Mouse (Mus musculus): Measurements from ENCODE around the gene Nck1. TPM values are rescaled to one million over a fixed set of nuclear protein-coding genes. Genes with fewer than 3 reads are reported as not detected.

The Nck1 gene
- polyA plus RNA-seq, 1 experiment from 2014 or later: 57.8 TPM

- Histone ChIP-seq H3K9ac (ENCODE audit: low read depth, low read length) (no peak overlapping the region), H3K4me1 (ENCODE audit: control insufficient read depth, insufficient read depth, low read length) (no peaks in the 10 kb centered on the region), H3K4me3 (ENCODE audit: low read length) (no peak overlapping the region), H3K27ac (ENCODE audit: low read length) (no peak overlapping the region), H3K4me2 (ENCODE audit: low read depth, low read length) (no peak overlapping the region), H3K27me3 (replicated peaks; ENCODE audit: control insufficient read depth, insufficient read depth, low read length) (no peaks in the 10 kb centered on the region), H3K9me3 (ENCODE audit: control insufficient read depth, low read length) (no peaks in the 10 kb centered on the region), H3K36me3 (ENCODE audit: control insufficient read depth, insufficient read depth, low read length) (no peaks in the 10 kb centered on the region)
- WGBS: 90% methylated on average over 2 of the region's 2 CpGs
- no peak for ATAC-seq
Measured at GRCm38 (mm10) chr9:100507581-100507980, 38.4 kb downstream of the Nck1 start.

- no peaks in the 10 kb centered on the region for H3K36me3 ChIP-seq (ENCODE audit: control insufficient read depth, insufficient read depth, low read length)
- no peak overlapping the region for H3K9ac ChIP-seq (ENCODE audit: low read depth, low read length)
- no peak overlapping the region for H3K4me3 ChIP-seq (ENCODE audit: low read length)
- H3K27ac ChIP-seq (ENCODE audit: low read length): no peak overlapping the region
- H3K4me1 ChIP-seq (ENCODE audit: control insufficient read depth, insufficient read depth, low read length): no peaks in the 10 kb centered on the region
- WGBS: 29% methylated on average over 2 of the region's 2 CpGs
- no peak overlapping the region for H3K4me2 ChIP-seq (ENCODE audit: low read depth, low read length)
- no peaks in the 10 kb centered on the region for H3K9me3 ChIP-seq (ENCODE audit: control insufficient read depth, low read length)
- peak; percentile 90 for ATAC-seq
- H3K27me3 ChIP-seq (replicated peaks; ENCODE audit: control insufficient read depth, insufficient read depth, low read length): no peaks in the 10 kb centered on the region
Measured at GRCm38 (mm10) chr9:100506652-100507051, 39.3 kb downstream of the Nck1 start.

GRCm38 (mm10) chr9:100505498-100505897 lies 40.4 kb downstream of the Nck1 start:
- Histone ChIP-seq H3K36me3 (ENCODE audit: control insufficient read depth, insufficient read depth, low read length) (no peaks in the 10 kb centered on the region), H3K4me2 (ENCODE audit: low read depth, low read length) (peak overlapping the region; percentile 37), H3K9ac (ENCODE audit: low read depth, low read length) (no peak overlapping the region), H3K4me1 (ENCODE audit: control insufficient read depth, insufficient read depth, low read length) (no peaks in the 10 kb centered on the region), H3K9me3 (ENCODE audit: control insufficient read depth, low read length) (no peaks in the 10 kb centered on the region), H3K4me3 (ENCODE audit: low read length) (peak overlapping the region; percentile 28), H3K27me3 (replicated peaks; ENCODE audit: control insufficient read depth, insufficient read depth, low read length) (no peaks in the 10 kb centered on the region), H3K27ac (ENCODE audit: low read length) (no peak overlapping the region)
- WGBS: 87% methylated on average over 4 of the region's 4 CpGs
- no peak for ATAC-seq

DNA sequence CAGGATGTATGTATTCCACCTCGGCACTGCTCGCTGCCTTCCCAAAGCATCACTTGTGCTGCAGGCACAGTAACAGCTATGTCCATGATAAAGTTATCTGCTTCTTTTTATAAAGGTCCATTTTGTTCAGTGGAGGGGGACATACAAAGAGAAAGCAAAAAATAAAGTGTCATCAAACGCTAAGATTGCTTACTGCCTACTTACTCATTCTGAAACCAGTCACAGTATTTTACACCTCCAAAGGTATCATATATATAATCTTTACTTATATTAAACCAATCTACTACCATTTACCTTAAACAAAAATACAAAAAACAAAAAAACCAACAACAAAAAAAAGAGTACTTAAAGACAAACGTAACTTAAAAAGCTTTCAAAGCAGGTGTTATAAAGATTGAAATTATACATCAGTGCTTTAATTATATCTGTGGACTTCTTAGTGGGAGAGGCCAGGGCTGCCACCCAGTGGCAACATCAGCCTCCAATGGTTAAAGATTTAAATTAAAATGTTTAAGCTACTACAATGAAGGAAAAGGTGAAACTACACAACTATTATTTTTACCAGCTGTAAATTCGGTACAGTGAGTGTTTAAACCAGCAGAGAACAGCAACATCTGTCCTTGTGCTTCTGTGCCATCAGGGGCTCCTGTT lies 52.2 kb downstream of the Nck1 start:
- Histone ChIP-seq H3K9me3 (ENCODE audit: control insufficient read depth, low read length) (no peaks in the 10 kb centered on the region), H3K4me2 (ENCODE audit: low read depth, low read length) (no peak overlapping the region), H3K27me3 (replicated peaks; ENCODE audit: control insufficient read depth, insufficient read depth, low read length) (no peaks in the 10 kb centered on the region), H3K4me3 (ENCODE audit: low read length) (no peak overlapping the region), H3K4me1 (ENCODE audit: control insufficient read depth, insufficient read depth, low read length) (peaks cover 3% of the 10 kb centered on the region; the same call in 1 of the 2 replicates), H3K9ac (ENCODE audit: low read depth, low read length) (no peak overlapping the region), H3K27ac (ENCODE audit: low read length) (no peak overlapping the region), H3K36me3 (ENCODE audit: control insufficient read depth, insufficient read depth, low read length) (no peaks in the 10 kb centered on the region; the same call in 1 of the 2 replicates)
- ATAC-seq: no peak
- WGBS: 87% methylated on average over 5 of the region's 5 CpGs

DNA sequence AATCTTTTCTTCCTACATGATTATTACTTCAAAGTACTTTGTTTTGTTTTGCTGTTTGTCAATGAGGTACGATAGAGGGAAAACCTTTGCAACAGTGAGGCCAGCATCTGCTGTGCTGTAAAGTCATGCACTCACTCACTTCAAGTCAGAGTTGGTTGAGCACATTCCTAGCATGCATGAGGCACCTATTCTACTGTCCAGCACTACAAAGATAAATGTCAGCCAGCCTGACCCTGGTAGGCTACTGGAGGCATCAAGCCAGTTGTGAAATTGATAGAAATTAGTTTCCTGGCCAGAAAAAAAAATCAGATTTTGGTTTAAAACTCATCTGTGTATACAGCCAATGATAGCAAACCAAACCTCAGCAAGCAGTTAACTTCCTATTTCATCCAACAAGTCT lies 54.5 kb downstream of the Nck1 start:
- Histone ChIP-seq H3K4me2 (ENCODE audit: low read depth, low read length) (no peak overlapping the region), H3K36me3 (ENCODE audit: control insufficient read depth, insufficient read depth, low read length) (no peaks in the 10 kb centered on the region), H3K9ac (ENCODE audit: low read depth, low read length) (no peak overlapping the region), H3K27me3 (replicated peaks; ENCODE audit: control insufficient read depth, insufficient read depth, low read length) (no peaks in the 10 kb centered on the region), H3K9me3 (ENCODE audit: control insufficient read depth, low read length) (no peaks in the 10 kb centered on the region), H3K4me3 (ENCODE audit: low read length) (no peak overlapping the region), H3K4me1 (ENCODE audit: control insufficient read depth, insufficient read depth, low read length) (peaks cover 12% of the 10 kb centered on the region; the same call in 1 of the 2 replicates), H3K27ac (ENCODE audit: low read length) (no peak overlapping the region)
- 90% methylated on average over 1 of the region's 1 CpGs for WGBS
- ATAC-seq: no peak

- H3K27ac ChIP-seq (ENCODE audit: low read length): peak overlapping the region; percentile 29; the same call in 1 of the 2 replicates
- ATAC-seq: peak; percentile 56
- WGBS: 71% methylated on average over 6 of the region's 6 CpGs
Measured at GRCm38 (mm10) chr9:100488969-100489368, 57.0 kb downstream of the Nck1 start.

DNA sequence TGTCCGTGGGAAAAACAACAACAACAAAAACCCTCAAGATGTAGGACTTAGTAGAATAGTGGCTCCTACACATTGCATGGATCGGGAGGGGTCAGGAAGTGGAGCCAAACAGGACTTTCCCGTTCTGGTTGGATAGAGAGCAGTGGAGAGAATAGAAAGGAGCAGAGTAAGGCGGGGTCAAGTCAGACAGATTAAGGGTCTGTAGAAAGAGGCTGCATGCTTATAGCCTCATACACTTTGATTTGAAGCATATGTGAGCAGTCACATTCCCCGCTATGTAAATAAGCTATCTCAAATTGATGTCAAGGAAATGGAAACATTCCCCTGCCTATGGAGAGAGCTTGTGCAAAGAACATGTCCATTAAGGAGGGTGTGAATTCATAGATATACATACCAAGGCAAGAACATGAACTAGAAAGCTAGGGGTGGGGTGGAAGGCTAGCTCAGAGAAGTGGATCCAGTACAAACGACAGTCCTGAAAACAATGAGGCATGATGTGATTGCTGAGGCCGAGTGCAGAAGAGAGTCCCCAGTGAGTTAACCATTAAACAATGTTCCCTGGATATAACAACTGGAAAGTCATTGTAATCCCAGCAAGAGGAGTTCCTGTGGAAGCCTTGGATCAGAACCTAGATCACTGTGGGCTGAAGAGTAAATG lies 57.7 kb downstream of the Nck1 start:
- Histone ChIP-seq H3K27ac (ENCODE audit: low read length) (0 out of 2 replicates have a peak overlapping the region, but pooled peaks have one; percentile 29), H3K4me3 (ENCODE audit: low read length) (no peak overlapping the region), H3K36me3 (ENCODE audit: control insufficient read depth, insufficient read depth, low read length) (no peaks in the 10 kb centered on the region), H3K27me3 (replicated peaks; ENCODE audit: control insufficient read depth, insufficient read depth, low read length) (no peaks in the 10 kb centered on the region), H3K9me3 (ENCODE audit: control insufficient read depth, low read length) (no peaks in the 10 kb centered on the region), H3K4me2 (ENCODE audit: low read depth, low read length) (no peak overlapping the region), H3K4me1 (ENCODE audit: control insufficient read depth, insufficient read depth, low read length) (peaks cover 12% of the 10 kb centered on the region; the same call in 1 of the 2 replicates), H3K9ac (ENCODE audit: low read depth, low read length) (no peak overlapping the region)
- WGBS: 51% methylated on average over 7 of the region's 7 CpGs
- peak; percentile 85 for ATAC-seq

More at GRCm38 (mm10) chr9:100488969-100489368, 57.0 kb downstream of the Nck1 start:
- Histone ChIP-seq H3K27me3 (replicated peaks; ENCODE audit: control insufficient read depth, insufficient read depth, low read length) (no peaks in the 10 kb centered on the region), H3K4me1 (ENCODE audit: control insufficient read depth, insufficient read depth, low read length) (peaks cover 12% of the 10 kb centered on the region; the same call in 1 of the 2 replicates), H3K9me3 (ENCODE audit: control insufficient read depth, low read length) (no peaks in the 10 kb centered on the region), H3K4me2 (ENCODE audit: low read depth, low read length) (no peak overlapping the region), H3K9ac (ENCODE audit: low read depth, low read length) (no peak overlapping the region), H3K4me3 (ENCODE audit: low read length) (no peak overlapping the region), H3K36me3 (ENCODE audit: control insufficient read depth, insufficient read depth, low read length) (no peaks in the 10 kb centered on the region)

DNA sequence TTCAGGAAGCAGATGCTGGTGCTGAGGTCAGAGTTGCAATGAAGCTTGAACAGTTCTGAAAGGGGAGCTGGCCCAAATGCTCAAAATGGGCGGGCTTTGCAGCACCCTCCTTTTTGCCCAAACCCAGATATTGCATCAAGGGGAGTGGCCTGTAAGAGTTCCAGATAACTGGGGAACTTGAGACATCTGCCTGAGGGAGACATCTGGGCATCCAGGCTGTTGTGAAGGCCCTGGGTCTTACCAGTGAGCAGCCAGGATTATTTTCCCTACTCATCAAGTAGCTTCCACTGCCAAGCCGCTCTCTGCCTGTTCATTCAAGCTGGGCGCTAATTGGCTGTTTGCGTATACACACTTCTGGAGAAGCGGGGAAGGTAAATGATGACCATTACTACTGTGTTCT lies 59.5 kb downstream of the Nck1 start, which contains the start of gene Il20rb:
TSS of gene Il20rb (minus strand) at position 358 of the 400 bp plus-strand sequence.
- peaks cover 12% of the 10 kb centered on the region; the same call in 1 of the 2 replicates for H3K4me1 ChIP-seq (ENCODE audit: control insufficient read depth, insufficient read depth, low read length)
- H3K27me3 ChIP-seq (replicated peaks; ENCODE audit: control insufficient read depth, insufficient read depth, low read length): no peaks in the 10 kb centered on the region
- H3K36me3 ChIP-seq (ENCODE audit: control insufficient read depth, insufficient read depth, low read length): no peaks in the 10 kb centered on the region
- no peak within 1 kb of the TSS for H3K4me2 ChIP-seq (ENCODE audit: low read depth, low read length)
- H3K27ac ChIP-seq (ENCODE audit: low read length): no peak within 1 kb of the TSS
- no peak for ATAC-seq
- no peak within 1 kb of the TSS for H3K9ac ChIP-seq (ENCODE audit: low read depth, low read length)
- 86% methylated on average over 5 of the region's 5 CpGs for WGBS
- H3K9me3 ChIP-seq (ENCODE audit: control insufficient read depth, low read length): no peaks in the 10 kb centered on the region
- H3K4me3 ChIP-seq (ENCODE audit: low read length): no peak within 1 kb of the TSS

DNA sequence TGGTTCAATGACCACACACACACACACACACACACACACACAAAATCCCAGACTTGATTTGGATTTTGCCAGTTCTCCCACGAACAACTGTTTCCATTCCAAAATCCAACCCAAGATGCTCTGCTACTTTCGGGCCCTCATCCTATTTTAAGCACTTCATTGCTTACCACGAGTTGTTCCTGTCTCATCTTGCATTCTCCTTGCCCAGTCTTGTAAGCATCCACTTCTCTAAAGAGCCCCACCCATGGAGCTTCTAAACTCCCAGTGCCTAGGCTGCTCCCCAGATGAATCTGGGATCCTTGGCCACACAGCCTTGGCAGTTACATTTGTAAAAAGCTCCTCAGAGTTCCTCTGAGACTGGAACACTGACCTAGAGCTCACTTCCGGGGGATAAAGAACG lies 62.6 kb downstream of the Nck1 start:
- Histone ChIP-seq H3K9me3 (ENCODE audit: control insufficient read depth, low read length) (no peaks in the 10 kb centered on the region), H3K4me1 (ENCODE audit: control insufficient read depth, insufficient read depth, low read length) (peaks cover 5% of the 10 kb centered on the region; the same call in 1 of the 2 replicates), H3K27me3 (replicated peaks; ENCODE audit: control insufficient read depth, insufficient read depth, low read length) (no peaks in the 10 kb centered on the region), H3K9ac (ENCODE audit: low read depth, low read length) (no peak overlapping the region), H3K36me3 (ENCODE audit: control insufficient read depth, insufficient read depth, low read length) (no peaks in the 10 kb centered on the region), H3K4me2 (ENCODE audit: low read depth, low read length) (no peak overlapping the region), H3K27ac (ENCODE audit: low read length) (no peak overlapping the region), H3K4me3 (ENCODE audit: low read length) (no peak overlapping the region)
- WGBS: 86% methylated on average over 5 of the region's 5 CpGs
- ATAC-seq: no peak
